8 mouse cellular contexts compared by ENCODE assay signal in the genomic region with DNA sequence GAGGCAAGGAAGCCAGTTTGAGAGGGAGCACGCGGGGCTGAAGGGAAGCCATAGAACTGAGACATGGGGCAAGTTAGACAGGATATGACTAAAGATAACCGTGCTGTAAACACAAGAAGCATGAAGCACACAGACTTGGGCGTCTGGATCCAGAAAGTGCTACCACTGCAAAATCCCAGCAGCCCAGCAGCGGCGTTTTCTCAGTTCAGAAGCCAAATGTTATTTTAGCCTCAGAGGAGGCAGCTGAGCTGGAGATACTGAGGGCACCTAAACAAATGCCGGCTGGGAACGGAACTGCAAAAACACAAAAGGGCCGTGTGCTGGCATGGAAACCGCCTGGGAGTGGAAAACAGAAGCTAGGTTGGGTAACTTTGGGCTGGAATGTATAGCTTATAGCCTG. TPM values are rescaled to one million over a fixed set of nuclear protein-coding genes. Genes with fewer than 3 reads are reported as not detected.
DNase-seq lines count a peak whose midpoint lies in the region; ATAC-seq lines count a peak whose summit lies in the region.

No protein-coding gene starts in this region.

- ATAC-seq in embryonic facial prominence, embryonic 15.5 days (ENCODE audit: insufficient number of reproducible peaks, low FRiP score, low TSS enrichment, low read depth), result peak; percentile 47; the same call in 1 of the 2 replicates
- peak; percentile 64 for ATAC-seq in liver, embryonic 16.5 days (ENCODE audit: low read depth)
- no peak for ATAC-seq in activated CD4-positive, CD25-positive, alpha-beta regulatory T cell, adult 4 months
- ATAC-seq in megakaryocyte-erythroid progenitor cell, adult 5-6 weeks (replicated peaks; ENCODE audit: low FRiP score, low TSS enrichment, poor library complexity, severe bottlenecking), result no peak

- DNase-seq in left cerebral cortex, adult 18-20 months (ENCODE audit: low spot score in 2 of 2), result peak; percentile 14 to 29
- DNase-seq in left cerebral cortex, adult 11 months (ENCODE audit: low spot score), result no peak
- DNase-seq in heart, postnatal 14 days, result peak; percentile 5 to 23
- DNase-seq in thymus, postnatal 25 days, result no peak

- no peak overlapping the region for H3K9ac ChIP-seq in embryonic facial prominence, embryonic 15.5 days
- H3K9ac ChIP-seq in liver, embryonic 16.5 days (ENCODE audit: low read depth, low read length), result no peak overlapping the region

- no peak overlapping the region for H3K4me3 ChIP-seq in embryonic facial prominence, embryonic 15.5 days (replicated peaks)
- H3K4me3 ChIP-seq in liver, embryonic 16.5 days (ENCODE audit: low read depth, low read length), result no peak overlapping the region

- H3K27ac ChIP-seq in embryonic facial prominence, embryonic 15.5 days (replicated peaks), result peak overlapping the region; percentile 63; the same call in 1 of the 2 replicates
- H3K27ac ChIP-seq in liver, embryonic 16.5 days (ENCODE audit: low read length), result no peak overlapping the region

- H3K36me3 ChIP-seq in embryonic facial prominence, embryonic 15.5 days, result no peaks in the 10 kb centered on the region
- H3K36me3 ChIP-seq in liver, embryonic 16.5 days (ENCODE audit: control insufficient read depth, insufficient read depth), result no peaks in the 10 kb centered on the region

- 53% methylated on average over 10 of the region's 10 CpGs for WGBS in embryonic facial prominence, embryonic 15.5 days
- 22% methylated on average over 10 of the region's 10 CpGs for WGBS in liver, embryonic 16.5 days (ENCODE audit: insufficient replicate concordance)

- no peaks in the 10 kb centered on the region for H3K4me1 ChIP-seq in embryonic facial prominence, embryonic 15.5 days
- H3K4me1 ChIP-seq in liver, embryonic 16.5 days (ENCODE audit: control insufficient read depth, low read depth, low read length), result no peaks in the 10 kb centered on the region

- H3K4me2 ChIP-seq in embryonic facial prominence, embryonic 15.5 days (replicated peaks), result no peak overlapping the region
- H3K4me2 ChIP-seq in liver, embryonic 16.5 days (ENCODE audit: low read depth, low read length), result no peak overlapping the region

- intact Hi-C loops in heart, postnatal 14 days (cut with DNase I), result no loop called here

- H3K27me3 ChIP-seq in embryonic facial prominence, embryonic 15.5 days, result no peaks in the 10 kb centered on the region
- H3K27me3 ChIP-seq in liver, embryonic 16.5 days (ENCODE audit: control insufficient read depth, insufficient read depth, low read depth, low read length), result no peaks in the 10 kb centered on the region

- H3K9me3 ChIP-seq in embryonic facial prominence, embryonic 15.5 days (replicated peaks), result no peaks in the 10 kb centered on the region
- H3K9me3 ChIP-seq in liver, embryonic 16.5 days (replicated peaks; ENCODE audit: control insufficient read depth, low read length), result no peaks in the 10 kb centered on the region

RNA-seq across cellular contexts. Expression of a gene that starts 43.9 kb away (rescaled TPM):
- total RNA-seq in left cerebral cortex, adult 18-20 months (2021), result 10 to 100 TPM; 22.2 to 22.8 TPM
- 6.1 and 7.5 TPM in 2 replicates for polyA plus RNA-seq in embryonic facial prominence, embryonic 15.5 days (2015; fragmentation: Nextera tagmentation; extraction: Ambion mirVana)
- total RNA-seq in heart, postnatal 14 days (2021), result under 1 TPM; 0.17 to 0.22 TPM
- polyA plus RNA-seq in liver, embryonic 16.5 days (2015; fragmentation: Nextera tagmentation; extraction: Ambion mirVana), result 0.08 and 0.65 TPM in 2 replicates
- not detected for polyA plus RNA-seq in activated CD4-positive, CD25-positive, alpha-beta regulatory T cell, adult 4 months (2017; shearing (Covaris generic))
- total RNA-seq in megakaryocyte-erythroid progenitor cell, adult 5-6 weeks (2014; fragmentation: Nextera tagmentation), result not detected in 2 replicates
- 0.30 TPM in 1 of 2 replicates, not detected in the other for total RNA-seq in megakaryocyte-erythroid progenitor cell, adult 5-6 weeks (2017)

Comparison
In these comparisons a context has a peak if more than half of its experiments do, and no peak if none do; other contexts are left out.
1. DNase-seq: peak in left cerebral cortex, adult 18-20 months (2 of 2) and heart, postnatal 14 days (2 of 2); none in left cerebral cortex, adult 11 months (single experiment) and thymus, postnatal 25 days (single experiment).
2. ATAC-seq: peak in embryonic facial prominence, embryonic 15.5 days (single experiment) and liver, embryonic 16.5 days (single experiment); none in activated CD4-positive, CD25-positive, alpha-beta regulatory T cell, adult 4 months (single experiment) and megakaryocyte-erythroid progenitor cell, adult 5-6 weeks (single experiment).
3. RNA of a gene that starts 43.9 kb away (total RNA-seq): 22.2 to 22.8 TPM in left cerebral cortex, adult 18-20 months; 0.17 to 0.22 TPM in heart, postnatal 14 days and 0.30 TPM in megakaryocyte-erythroid progenitor cell, adult 5-6 weeks; every median in the first group is over 10 times any median in the second.